Mouse (Mus musculus) forebrain, embryonic 13.5 days (tissue): ENCODE measurements at regions not wholly inside any gene's neighbourhood (a gene's known extent, or its start where the extent isn't known, plus 50 kb on each side); places are given as distances from the start of the nearest gene placed in this dataset.

Experiments used
- ATAC-seq: fragments of 200-750 bp; cut with Nextera tagmentation; 2 replicates; pipeline ENCODE4 v1.8.0; 2017
- H3K27ac ChIP-seq: fragments of 300-500 bp; sonication (generic); 2 replicates; pipeline ENCODE4 v1.5.1; 2015; ENCODE audit warnings: inconsistent platforms, mild to moderate bottlenecking, moderate library complexity
- H3K27me3 ChIP-seq: fragments of 300-500 bp; sonication (generic); 2 replicates; pipeline ENCODE4 v1.6.1; 2015; ENCODE audit warnings: mild to moderate bottlenecking, inconsistent platforms
- H3K36me3 ChIP-seq: fragments of 300-500 bp; sonication (generic); 2 replicates; pipeline ENCODE4 v1.6.1; 2015; ENCODE audit warnings: mild to moderate bottlenecking, inconsistent platforms; ENCODE audit not compliant: poor library complexity, severe bottlenecking
- H3K4me1 ChIP-seq: fragments of 300-500 bp; sonication (generic); 2 replicates; pipeline ENCODE4 v1.6.1; 2015; ENCODE audit warnings: inconsistent platforms
- H3K4me2 ChIP-seq: fragments of 300-500 bp; sonication (generic); 2 replicates; pipeline ENCODE4 v1.6.1; 2015; ENCODE audit warnings: inconsistent platforms, mild to moderate bottlenecking, moderate library complexity
- H3K4me3 ChIP-seq: fragments of 300-500 bp; sonication (generic); 2 replicates; pipeline ENCODE4 v1.5.1; 2015; ENCODE audit warnings: mild to moderate bottlenecking, inconsistent platforms
- H3K9ac ChIP-seq: fragments of 300-500 bp; sonication (generic); 2 replicates; pipeline ENCODE4 v1.6.1; 2015; ENCODE audit warnings: mild to moderate bottlenecking, inconsistent platforms
- H3K9me3 ChIP-seq: fragments of 300-500 bp; sonication (generic); replicated peaks from 2 replicates; pipeline ENCODE4 v1.6.1; 2016; ENCODE audit warnings: inconsistent platforms
- WGBS: fragments of 180-500 bp; shearing (Covaris S2); methylation state at CpG from one replicate; pipeline ENCODE4 v1.1.7; 2015; 5-methylcytosine and 5-hydroxymethylcytosine counted together

DNA sequence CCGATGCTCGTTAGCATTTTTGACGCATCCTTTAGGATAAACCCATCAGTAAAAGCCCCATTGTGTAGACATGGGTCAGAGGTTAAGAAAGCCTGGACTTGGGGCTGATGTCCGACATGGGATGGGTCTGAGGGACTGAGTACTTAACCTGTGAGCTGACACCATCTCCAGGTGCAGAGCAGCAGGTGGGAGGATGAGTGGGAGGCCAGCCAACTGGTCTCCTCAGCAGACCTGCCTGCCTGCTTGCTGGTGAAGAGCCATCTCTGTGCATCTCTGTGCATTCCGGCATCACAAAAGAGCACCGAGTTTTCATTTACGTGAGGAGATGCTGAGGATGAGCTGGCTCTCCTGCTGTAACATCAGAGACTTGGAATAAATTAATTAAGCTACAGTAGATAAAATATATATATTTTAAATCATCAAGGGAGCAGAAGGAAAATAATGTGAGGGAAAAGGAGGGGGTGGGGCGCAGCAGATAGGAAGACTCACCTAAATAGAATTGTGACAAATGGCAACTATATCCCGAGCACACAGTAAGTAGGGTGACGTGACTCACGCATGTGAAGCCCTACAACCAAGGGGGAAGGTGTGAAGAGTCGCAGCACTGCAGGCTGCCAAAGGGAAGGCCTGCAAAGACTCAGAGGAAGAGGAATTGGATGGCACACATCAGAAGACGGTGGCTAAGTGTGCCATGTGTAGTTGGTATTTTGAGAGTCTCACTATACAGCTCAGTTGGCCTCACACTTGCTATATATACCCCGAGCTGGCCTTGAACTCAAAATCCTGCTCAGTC, 118.5 kb upstream of the Ces5a start:
- H3K4me2 ChIP-seq, result no peak overlapping the region
- 0 out of 2 replicates have a peak, but pooled peaks cover 2% of the 10 kb centered on the region for H3K9me3 ChIP-seq
- no peaks in the 10 kb centered on the region for H3K27me3 ChIP-seq
- no peaks in the 10 kb centered on the region for H3K4me1 ChIP-seq
- no peak overlapping the region for H3K4me3 ChIP-seq
- ATAC-seq, result no peak
- no peak overlapping the region for H3K9ac ChIP-seq
- 68% methylated on average over 14 of the region's 14 CpGs for WGBS
- H3K36me3 ChIP-seq, result no peaks in the 10 kb centered on the region
- H3K27ac ChIP-seq, result no peak overlapping the region

DNA sequence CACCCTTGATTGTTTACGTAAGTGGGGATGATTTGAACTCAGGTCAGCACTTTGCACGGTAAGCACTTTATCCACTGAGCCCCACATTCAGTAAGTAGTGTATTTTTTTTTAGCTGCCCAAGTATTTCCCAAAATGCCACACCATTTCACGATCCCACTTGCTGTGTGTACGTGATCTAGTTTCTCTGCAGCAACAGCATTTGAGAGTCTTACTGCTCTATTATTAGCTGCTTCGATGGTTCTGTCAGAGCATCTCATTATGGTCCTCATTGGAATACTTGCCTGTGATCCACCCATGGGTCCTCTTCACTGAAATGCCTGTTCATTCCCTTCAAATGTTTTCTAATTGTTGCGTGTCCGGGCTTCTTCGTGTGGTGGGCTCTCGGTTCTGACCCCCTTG, 120.1 kb upstream of the Ces5a start:
- Histone ChIP-seq H3K27me3 (no peaks in the 10 kb centered on the region), H3K4me2 (no peak overlapping the region), H3K4me3 (no peak overlapping the region), H3K4me1 (no peaks in the 10 kb centered on the region), H3K9ac (no peak overlapping the region), H3K27ac (no peak overlapping the region), H3K9me3 (no peaks in the 10 kb centered on the region), H3K36me3 (no peaks in the 10 kb centered on the region)
- 93% methylated on average over 9 of the region's 9 CpGs for WGBS
- no peak for ATAC-seq

DNA sequence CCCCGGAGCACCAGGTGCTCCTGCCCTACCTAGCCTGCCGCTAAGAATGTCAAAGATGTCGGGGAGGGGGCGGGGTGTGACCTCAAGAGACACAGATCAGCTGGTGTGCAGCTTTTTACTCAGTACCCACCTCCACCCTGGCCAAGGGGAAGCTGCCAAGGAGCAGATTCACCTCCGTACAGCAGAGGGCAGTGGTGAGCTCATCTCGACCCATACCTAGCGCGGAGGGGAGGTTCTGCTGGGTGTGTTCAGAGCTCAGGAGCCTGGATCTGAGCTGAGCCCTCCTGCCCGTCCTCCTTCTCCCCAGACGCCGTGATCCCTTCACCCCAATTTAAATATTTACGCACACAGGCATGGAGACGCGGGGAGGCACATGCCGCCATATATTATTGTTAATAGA, 126.1 kb upstream of the Ces5a start:
- H3K27me3 ChIP-seq, result no peaks in the 10 kb centered on the region
- ATAC-seq, result peak; percentile 96
- H3K4me2 ChIP-seq, result peak overlapping the region; percentile 60
- H3K27ac ChIP-seq, result no peak overlapping the region
- H3K4me3 ChIP-seq, result peak overlapping the region; percentile 30
- H3K4me1 ChIP-seq, result peaks cover 10% of the 10 kb centered on the region
- 2% methylated on average over 15 of the region's 15 CpGs for WGBS
- H3K36me3 ChIP-seq, result no peaks in the 10 kb centered on the region
- peak overlapping the region; percentile 45 for H3K9ac ChIP-seq
- H3K9me3 ChIP-seq, result no peaks in the 10 kb centered on the region

DNA sequence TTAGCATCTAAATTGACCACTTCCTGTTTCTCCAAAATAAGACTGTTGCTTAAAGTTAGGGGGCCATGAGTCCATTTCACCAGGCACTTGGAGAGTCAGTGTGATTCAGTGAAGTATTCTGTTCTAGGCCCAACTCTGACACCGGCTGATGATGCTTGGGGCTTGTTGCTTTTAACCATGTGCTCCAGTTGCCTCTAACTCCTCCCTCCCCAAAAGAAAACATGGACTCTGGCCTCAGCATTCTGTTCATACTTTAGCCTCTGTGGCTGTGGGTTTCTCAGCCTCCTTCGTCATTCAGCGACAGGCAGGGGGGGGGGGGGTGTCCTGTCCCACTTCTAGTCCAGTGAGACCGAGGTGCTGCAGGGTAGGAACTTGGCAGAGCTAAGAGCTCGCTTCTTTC, 126.6 kb upstream of the Ces5a start:
- WGBS, result 80% methylated on average over 5 of the region's 5 CpGs
- Histone ChIP-seq H3K4me3 (peak overlapping the region; percentile 30; the same call in 1 of the 2 replicates), H3K4me2 (peak overlapping the region; percentile 60), H3K27me3 (no peaks in the 10 kb centered on the region), H3K27ac (no peak overlapping the region), H3K9me3 (no peaks in the 10 kb centered on the region), H3K9ac (peak overlapping the region; percentile 45; the same call in 1 of the 2 replicates), H3K36me3 (no peaks in the 10 kb centered on the region), H3K4me1 (peaks cover 10% of the 10 kb centered on the region)
- ATAC-seq, result peak; percentile 50

DNA sequence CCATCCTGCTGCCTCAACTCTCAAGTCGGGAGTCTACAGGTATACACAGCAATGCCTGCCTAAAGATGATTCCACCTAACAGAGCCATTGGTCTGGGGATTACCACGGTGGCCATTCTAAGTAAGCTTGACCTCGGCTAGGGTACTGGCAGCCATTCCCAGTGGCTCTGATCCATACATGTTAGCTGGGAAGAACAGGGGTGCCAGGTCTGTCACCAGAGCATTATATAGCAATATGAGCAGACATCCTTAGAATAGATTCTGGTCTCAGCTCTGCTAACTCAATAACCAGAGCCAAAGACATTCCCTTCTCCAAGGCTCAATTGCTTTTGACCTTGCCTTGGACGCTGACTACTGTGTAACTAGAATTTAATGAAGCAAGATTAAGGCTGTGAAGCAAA, 128.2 kb upstream of the Ces5a start:
- H3K9ac ChIP-seq, result no peak overlapping the region
- no peaks in the 10 kb centered on the region for H3K27me3 ChIP-seq
- ATAC-seq, result no peak

DNA sequence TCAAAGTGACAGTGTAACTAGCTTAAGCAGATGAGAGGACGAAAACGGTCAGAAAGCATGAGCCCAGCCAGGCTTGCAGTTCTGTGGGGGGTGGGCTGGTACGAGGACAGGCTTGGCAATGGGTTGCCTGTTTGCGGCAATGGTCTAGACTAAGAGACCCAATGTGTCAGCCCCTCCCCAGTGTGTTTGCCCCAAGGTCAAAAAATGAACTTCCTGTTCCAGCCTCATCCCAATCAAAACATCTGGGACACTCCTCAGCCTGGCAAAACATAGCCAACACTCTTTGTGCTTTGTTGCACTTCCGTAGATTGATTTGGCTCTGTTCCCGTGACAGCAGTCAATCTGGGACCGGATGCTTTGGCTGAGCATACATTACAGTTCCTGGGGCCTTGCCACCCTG, 132.7 kb upstream of the Ces5a start:
- Histone ChIP-seq H3K4me3 (no peak overlapping the region), H3K9ac (no peak overlapping the region), H3K27ac (no peak overlapping the region), H3K4me1 (0 out of 2 replicates have a peak, but pooled peaks cover 8% of the 10 kb centered on the region), H3K27me3 (no peaks in the 10 kb centered on the region), H3K4me2 (no peak overlapping the region), H3K9me3 (no peaks in the 10 kb centered on the region), H3K36me3 (no peaks in the 10 kb centered on the region)
- ATAC-seq, result no peak
- 66% methylated on average over 7 of the region's 7 CpGs for WGBS

More for the DNA sequence above, 128.2 kb upstream of the Ces5a start:
- WGBS, result 93% methylated on average over 4 of the region's 4 CpGs
- H3K27ac ChIP-seq, result no peak overlapping the region
- no peak overlapping the region for H3K4me3 ChIP-seq
- peaks cover 18% of the 10 kb centered on the region for H3K4me1 ChIP-seq
- H3K36me3 ChIP-seq, result no peaks in the 10 kb centered on the region
- no peak overlapping the region for H3K4me2 ChIP-seq
- H3K9me3 ChIP-seq, result no peaks in the 10 kb centered on the region

DNA sequence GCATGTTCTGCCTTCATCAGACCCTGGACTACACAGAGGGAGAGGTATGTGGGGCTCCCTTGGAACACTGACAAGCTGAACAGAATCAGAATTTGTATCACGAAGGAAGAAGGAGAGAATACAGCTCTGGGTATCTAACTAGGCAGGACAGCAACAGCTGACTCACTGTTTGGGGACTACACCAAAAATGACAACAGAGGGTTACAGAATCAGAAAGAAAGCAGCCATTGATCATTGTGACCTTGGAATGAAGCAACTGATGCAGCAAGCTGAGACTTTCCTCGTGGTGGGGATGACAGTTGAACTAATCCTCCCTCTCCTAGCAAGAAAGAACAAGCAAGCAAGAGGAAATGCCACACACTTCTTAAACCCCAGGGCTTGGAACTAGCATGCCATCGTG, 135.0 kb upstream of the Gnao1 start:
- H3K9me3 ChIP-seq, result no peaks in the 10 kb centered on the region
- H3K4me2 ChIP-seq, result no peak overlapping the region
- ATAC-seq, result no peak
- H3K4me1 ChIP-seq, result no peaks in the 10 kb centered on the region
- WGBS, result 69% methylated on average over 3 of the region's 3 CpGs
- H3K36me3 ChIP-seq, result no peaks in the 10 kb centered on the region
- H3K27me3 ChIP-seq, result no peaks in the 10 kb centered on the region
- no peak overlapping the region for H3K9ac ChIP-seq
- no peak overlapping the region for H3K27ac ChIP-seq
- no peak overlapping the region for H3K4me3 ChIP-seq

DNA sequence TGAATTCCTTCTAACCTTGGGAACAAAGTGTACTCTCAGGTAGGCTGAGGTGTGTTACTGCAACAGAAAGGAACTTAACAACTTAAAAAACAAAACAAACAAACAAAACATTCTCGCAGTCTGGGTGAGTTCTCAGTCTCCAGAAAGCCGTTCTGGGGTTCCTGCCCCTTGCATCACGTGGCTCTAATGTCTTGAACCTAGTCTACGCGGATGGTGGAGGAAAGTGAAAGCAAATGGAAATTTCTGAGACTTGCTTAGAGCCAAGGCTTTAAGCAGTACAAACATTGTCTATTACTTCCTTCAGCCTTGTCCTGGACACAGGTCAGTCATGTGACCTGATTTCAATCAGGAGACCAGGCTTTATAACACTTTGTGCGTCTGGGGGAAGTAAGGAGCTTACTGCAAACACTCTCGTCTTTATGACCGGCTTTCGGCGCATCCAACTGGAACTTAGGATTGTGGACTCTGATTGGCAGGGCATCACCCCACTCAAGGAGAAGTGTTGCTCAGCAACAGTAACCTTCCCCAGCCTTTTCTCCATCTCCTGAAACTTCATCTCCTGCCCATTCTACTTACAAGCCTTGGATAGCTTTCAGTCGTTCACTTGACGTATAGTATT, 125.9 kb upstream of the Gnao1 start:
- H3K36me3 ChIP-seq, result no peaks in the 10 kb centered on the region
- no peak overlapping the region for H3K27ac ChIP-seq
- H3K4me3 ChIP-seq, result no peak overlapping the region
- H3K4me1 ChIP-seq, result no peaks in the 10 kb centered on the region
- no peaks in the 10 kb centered on the region for H3K27me3 ChIP-seq
- H3K9me3 ChIP-seq, result no peaks in the 10 kb centered on the region
- H3K4me2 ChIP-seq, result no peak overlapping the region
- ATAC-seq, result no peak
- WGBS, result 88% methylated on average over 12 of the region's 12 CpGs
- H3K9ac ChIP-seq, result no peak overlapping the region

DNA sequence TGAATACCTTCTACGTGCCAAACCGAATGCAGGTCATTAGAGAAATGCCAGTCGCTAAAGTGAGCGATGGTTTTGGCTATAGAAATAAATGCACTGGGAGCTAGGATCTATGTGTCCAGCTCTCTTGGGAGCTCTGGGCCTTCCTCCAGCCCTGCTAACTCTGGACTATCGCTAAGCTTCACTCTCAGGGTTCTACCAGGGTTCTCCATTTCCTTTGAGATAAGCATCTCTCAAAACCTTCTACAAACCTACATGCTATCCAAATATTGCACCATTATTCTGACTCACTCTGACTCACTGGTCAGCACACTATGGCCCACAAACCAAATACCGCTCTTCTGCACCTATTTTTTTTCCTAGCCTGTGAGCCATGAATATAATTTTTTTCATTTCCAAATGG, 125.4 kb upstream of the Gnao1 start:
- H3K4me3 ChIP-seq, result no peak overlapping the region
- no peak overlapping the region for H3K9ac ChIP-seq
- H3K36me3 ChIP-seq, result no peaks in the 10 kb centered on the region
- no peak overlapping the region for H3K4me2 ChIP-seq
- no peak for ATAC-seq
- H3K27ac ChIP-seq, result no peak overlapping the region
- H3K4me1 ChIP-seq, result no peaks in the 10 kb centered on the region
- H3K27me3 ChIP-seq, result no peaks in the 10 kb centered on the region
- WGBS, result 97% methylated on average over 6 of the region's 6 CpGs
- no peaks in the 10 kb centered on the region for H3K9me3 ChIP-seq

DNA sequence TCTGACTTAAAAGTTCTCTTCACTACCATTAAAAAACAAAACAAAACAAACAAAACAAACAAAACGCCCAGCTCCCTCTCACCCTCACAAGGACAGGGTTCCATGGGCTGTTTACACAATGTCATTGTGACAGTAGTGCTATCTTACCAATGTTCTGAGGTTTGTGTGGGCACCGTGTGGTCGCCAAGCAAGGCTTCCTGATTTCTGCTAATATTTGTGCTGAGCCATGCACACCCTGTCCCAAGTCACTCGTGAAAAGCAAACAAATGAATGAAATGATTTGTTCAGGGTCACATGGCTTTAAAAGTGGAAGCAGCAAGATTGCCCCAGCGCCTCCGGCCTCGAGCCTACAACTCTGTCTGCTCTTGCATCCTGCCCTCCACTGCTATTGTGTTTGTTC, 120.9 kb upstream of the Gnao1 start:
- H3K4me2 ChIP-seq, result no peak overlapping the region
- no peaks in the 10 kb centered on the region for H3K9me3 ChIP-seq
- no peaks in the 10 kb centered on the region for H3K36me3 ChIP-seq
- 56% methylated on average over 7 of the region's 7 CpGs for WGBS
- no peak overlapping the region for H3K9ac ChIP-seq
- no peak for ATAC-seq
- no peak overlapping the region for H3K4me3 ChIP-seq
- no peaks in the 10 kb centered on the region for H3K4me1 ChIP-seq
- H3K27me3 ChIP-seq, result no peaks in the 10 kb centered on the region
- H3K27ac ChIP-seq, result no peak overlapping the region

DNA sequence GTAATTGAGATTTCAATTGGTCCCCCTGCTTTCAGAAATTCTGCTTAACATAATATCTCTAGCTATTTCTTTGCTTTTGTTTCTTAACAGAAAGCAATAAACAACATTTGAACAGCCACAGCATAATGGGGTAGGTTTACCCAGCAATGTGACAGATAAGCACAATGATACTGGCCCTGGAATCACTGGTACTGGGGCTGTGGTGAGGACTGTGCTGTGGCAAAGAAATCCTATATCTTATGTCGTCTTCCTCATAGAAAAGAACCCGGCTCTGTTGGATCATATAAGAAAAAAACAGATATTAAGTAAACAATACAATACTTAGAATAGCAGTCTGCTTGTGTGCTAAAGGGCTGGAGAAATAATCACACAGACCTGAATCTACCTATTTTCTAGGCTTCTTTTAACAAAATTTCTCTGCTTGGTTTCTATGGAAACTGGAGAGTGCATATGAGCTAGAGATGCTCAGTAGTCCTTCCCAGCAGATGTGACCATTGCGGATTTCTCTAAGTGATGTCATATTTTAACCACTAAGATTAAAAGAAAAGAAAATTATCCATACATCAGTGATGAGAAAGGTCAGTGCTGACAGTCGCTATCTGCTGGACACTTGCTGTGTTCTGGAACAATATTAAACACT, 119.8 kb upstream of the Gnao1 start:
- H3K36me3 ChIP-seq, result no peaks in the 10 kb centered on the region
- H3K4me2 ChIP-seq, result no peak overlapping the region
- 0 out of 2 replicates have a peak overlapping the region, but pooled peaks have one; percentile 2 for H3K27ac ChIP-seq
- H3K4me3 ChIP-seq, result no peak overlapping the region
- H3K27me3 ChIP-seq, result no peaks in the 10 kb centered on the region
- 82% methylated on average over 4 of the region's 4 CpGs for WGBS
- H3K4me1 ChIP-seq, result no peaks in the 10 kb centered on the region
- H3K9ac ChIP-seq, result no peak overlapping the region
- ATAC-seq, result no peak
- H3K9me3 ChIP-seq, result no peaks in the 10 kb centered on the region

DNA sequence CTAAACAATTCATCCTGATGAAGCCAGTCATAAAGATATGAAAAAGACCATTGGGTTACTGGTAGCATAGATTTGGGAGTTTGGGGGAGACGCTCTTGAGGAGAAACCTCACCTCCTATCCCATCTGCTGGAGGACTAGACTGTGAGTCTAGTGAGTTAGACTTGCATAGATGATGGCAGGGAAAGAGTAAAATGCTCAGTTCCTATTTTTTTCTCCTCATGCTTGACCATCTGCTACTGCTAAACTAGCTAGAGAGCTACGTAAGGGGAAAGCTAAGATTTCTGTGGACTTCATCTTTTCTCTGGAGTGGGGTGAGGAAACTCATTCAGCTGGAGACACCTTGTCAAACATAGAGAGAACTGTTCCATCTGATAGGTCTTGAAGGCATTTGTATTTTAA, 118.4 kb upstream of the Gnao1 start:
- H3K27ac ChIP-seq, result no peak overlapping the region
- no peaks in the 10 kb centered on the region for H3K9me3 ChIP-seq
- H3K36me3 ChIP-seq, result no peaks in the 10 kb centered on the region
- 91% methylated on average over 2 of the region's 2 CpGs for WGBS
- no peak for ATAC-seq
- H3K9ac ChIP-seq, result no peak overlapping the region
- no peaks in the 10 kb centered on the region for H3K4me1 ChIP-seq
- H3K27me3 ChIP-seq, result no peaks in the 10 kb centered on the region
- no peak overlapping the region for H3K4me3 ChIP-seq
- no peak overlapping the region for H3K4me2 ChIP-seq
